Mouse (Mus musculus) fibroblast of lung, adult 2 months (primary cell): Measurements from ENCODE around the gene Lrp1.

ENCODE experiments used
- DNase-seq: peaks from one replicate; pipeline ENCODE4 v3.0.0-alpha.2; 2011; ENCODE audit warnings: low read depth

Lrp1 gene

GRCm38 (mm10) chr10:127520714-127521357 is 100.1 kb downstream of the Lrp1 start:
- DNase-seq: no peak

DNA sequence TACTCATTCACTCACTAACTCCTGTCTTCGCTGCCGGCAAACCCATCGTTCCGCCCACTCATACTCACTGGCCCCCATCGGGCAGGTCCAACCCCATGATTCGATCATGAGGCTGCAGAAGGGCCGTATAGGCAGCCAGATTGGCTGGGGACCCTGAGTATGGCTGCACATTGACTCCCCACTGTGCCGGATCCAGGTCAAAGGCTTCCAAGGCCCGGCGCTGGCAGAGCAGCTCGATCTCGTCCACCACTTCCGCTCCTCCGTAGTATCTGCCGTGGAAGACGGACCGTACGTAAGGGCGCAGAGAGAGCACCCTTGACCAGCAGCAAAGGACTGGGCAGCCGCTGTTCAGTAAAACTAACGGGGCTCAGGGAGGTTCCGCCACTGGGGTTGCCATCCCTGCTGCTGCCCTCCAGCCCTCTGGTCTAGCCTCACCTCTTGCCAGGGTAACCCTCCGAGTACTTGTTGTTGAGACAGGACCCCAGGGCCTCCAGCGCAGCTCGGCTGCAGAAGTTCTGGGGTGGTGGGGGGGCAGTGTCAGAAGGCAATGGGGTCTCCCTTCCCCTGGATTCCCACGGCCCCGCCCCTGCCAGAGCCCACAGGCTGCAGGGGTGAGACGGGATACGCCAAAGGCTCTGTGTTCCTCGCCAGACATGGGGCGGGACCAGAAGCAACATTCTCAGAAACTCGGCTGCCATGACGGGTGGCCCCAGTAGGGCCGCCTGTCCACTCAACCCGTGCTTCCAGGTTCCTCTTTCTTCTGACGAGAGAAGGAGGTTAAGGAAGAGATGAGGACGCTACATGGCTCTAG is 100.8 kb downstream of the Lrp1 start:
- no peak for DNase-seq

DNA sequence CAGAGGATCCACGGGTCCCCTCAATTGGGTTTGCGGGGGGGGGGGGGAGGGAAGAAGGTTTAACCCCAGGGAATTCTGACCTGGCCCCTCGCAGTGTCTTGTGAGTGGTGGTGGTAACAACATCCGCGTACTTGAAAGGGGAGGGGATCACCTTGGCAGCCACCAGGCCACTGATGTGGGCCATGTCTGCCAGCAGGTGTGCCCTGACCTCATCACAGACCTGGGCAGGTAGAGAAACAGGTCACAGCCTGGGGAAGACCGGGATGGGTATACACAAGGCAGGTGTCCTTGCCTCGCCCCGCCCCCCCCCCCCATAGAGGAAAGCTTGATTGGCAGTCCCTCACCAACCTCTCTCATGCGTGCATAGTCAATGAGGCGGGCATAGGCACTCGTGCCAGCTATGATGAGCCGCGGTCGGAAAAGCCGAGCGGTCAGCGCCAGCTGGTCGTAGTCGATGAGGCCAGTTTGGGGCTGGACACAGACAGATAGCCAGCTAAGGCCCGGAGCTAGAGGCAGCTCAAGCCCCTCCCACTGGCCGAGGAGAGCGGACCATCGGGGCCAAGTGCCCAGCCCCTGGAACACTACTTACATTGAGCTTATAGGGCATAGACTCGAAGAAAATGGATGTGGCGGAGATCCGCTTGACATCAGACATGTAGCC is 101.8 kb downstream of the Lrp1 start:
- no peak for DNase-seq

DNA sequence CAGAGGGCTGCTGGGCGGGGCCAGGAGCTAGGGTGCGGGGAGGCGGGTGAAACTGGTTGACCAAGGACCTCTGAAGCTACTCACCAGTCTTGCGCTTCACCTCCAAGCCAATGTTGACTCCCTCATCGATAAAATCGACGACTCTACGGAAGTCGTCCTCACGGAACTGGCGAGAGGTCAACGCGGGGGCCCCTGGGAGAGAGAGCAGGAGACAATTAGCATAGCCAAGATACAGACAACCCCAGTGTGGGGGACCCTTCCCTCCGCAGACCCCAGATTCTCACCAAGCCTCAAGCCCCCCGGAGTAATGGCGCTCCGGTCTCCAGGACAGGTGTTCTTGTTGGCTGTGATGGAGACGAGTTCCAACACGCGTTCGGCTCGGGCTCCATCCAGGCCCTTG is 103.0 kb downstream of the Lrp1 start:
- no peak for DNase-seq

DNA sequence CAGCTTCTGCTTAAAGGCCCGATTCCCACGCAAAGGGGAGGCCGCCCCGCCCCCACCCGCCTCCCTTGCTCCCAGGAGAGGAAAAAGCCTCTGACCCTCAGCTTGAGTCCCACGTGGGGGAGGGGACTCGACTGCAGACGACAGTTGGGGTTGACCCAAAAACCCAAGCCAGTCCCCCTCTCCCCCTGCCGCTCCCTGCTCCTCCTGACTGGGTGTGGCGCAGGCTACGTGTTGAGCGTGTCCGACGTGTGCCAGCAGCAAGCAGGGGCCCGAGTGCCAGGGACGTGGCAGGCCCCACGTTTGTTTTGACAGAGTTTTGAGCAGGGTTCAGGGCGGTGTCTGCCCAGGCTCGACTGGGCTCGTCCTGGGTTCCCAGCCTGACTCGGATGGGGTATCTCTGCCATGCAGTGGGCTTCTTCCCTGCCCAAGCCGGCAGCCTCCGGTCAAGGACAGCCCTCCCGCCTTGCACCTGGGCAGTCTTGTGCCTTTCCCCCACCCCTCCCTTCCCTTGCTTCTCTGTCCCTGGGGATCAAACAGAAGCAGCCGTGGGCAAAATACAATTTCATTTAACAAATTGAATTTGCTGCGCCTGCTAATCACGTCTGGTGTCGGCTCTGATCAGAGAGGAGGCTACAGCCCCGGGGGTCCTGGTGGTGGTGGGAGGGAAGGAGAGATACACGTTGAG is 104.2 kb downstream of the Lrp1 start:
- no peak for DNase-seq

GRCm38 (mm10) chr10:127515983-127516459 is 104.9 kb downstream of the Lrp1 start:
- DNase-seq: no peak

GRCm38 (mm10) chr10:127515271-127515982 is 105.5 kb downstream of the Lrp1 start:
- DNase-seq: no peak

- no peak for DNase-seq
Observed at GRCm38 (mm10) chr10:127514764-127515163, 106.2 kb downstream of the Lrp1 start, which contains the start of gene Ndufa4l2. Gene Ndufa4l2 (plus strand): TSS chr10:127514967.

GRCm38 (mm10) chr10:127514111-127514698 is 106.7 kb downstream of the Lrp1 start:
- DNase-seq: no peak

GRCm38 (mm10) chr10:127513501-127514091 is 107.4 kb downstream of the Lrp1 start:
- no peak for DNase-seq

- peak; percentile 78 for DNase-seq
Observed at GRCm38 (mm10) chr10:127512813-127513212, 108.1 kb downstream of the Lrp1 start.

GRCm38 (mm10) chr10:127512307-127512666 is 108.7 kb downstream of the Lrp1 start:
- DNase-seq: no peak

DNA sequence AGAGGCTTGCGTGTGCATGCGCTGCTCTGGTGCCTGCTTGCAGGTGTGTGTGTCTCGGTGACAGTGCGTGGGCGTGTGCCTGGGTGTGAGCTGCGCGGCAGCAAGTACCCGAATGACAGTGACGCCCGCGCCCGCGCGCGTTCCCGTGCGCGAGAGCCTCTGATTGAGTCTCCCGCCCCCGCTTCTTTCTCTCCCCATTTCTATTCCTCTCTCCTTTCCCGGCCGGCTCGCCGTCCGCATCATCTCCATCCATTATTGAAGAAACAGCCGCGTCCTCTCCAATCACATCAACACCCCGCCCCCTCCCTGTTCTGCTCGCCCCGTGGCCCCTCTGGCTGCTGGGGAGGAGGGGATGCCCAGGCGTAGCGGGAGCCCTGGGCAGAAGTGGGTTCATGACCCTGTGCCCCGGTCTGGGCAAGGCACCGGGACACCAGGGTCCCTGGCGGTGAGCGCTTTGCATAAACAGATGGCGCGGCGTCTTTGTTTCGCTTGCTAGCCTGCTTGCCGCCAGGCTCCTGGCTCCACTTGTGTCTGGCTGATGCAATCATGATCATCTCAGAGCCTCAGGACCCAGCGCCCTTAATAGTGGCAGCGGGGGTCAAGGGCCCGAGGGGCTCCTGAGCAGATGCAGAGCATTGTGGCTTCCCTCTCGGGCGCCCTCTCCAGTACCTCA is 109.2 kb downstream of the Lrp1 start:
- DNase-seq: no peak

DNA sequence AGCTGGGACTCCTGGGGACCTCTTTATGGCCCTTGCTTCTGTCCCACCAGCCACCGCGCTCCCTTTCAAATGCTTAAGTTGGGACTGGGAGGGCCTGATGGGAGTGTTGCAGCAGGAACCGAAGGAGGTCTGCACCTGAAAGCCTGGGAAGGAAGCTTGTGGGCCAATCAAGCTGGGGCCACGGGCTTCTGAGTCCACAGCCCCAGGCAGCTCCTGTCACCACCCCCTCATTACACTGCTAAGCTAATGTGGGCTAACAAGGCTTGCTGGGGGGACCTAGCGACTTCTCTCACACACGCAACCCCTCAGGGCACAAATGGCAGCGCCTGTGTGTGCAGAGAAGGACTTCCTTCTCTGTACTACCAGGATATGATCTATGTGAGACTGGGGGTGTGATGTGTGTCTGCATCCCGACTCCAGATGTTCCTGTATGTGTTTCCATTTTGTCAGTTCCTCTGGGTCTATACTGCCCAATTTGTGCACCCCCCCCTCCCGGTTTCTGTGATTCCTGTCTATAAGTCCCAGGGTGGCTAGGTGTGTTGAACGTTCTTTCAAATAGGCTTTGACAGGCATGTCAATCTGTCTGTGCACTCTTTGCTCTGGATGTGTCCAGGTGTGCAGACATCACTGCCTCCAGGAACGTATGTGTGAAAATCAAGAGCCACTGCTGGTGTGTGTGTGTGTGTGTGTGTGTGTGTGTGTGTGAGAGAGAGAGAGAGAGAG is 109.9 kb downstream of the Lrp1 start:
- DNase-seq: no peak

DNA sequence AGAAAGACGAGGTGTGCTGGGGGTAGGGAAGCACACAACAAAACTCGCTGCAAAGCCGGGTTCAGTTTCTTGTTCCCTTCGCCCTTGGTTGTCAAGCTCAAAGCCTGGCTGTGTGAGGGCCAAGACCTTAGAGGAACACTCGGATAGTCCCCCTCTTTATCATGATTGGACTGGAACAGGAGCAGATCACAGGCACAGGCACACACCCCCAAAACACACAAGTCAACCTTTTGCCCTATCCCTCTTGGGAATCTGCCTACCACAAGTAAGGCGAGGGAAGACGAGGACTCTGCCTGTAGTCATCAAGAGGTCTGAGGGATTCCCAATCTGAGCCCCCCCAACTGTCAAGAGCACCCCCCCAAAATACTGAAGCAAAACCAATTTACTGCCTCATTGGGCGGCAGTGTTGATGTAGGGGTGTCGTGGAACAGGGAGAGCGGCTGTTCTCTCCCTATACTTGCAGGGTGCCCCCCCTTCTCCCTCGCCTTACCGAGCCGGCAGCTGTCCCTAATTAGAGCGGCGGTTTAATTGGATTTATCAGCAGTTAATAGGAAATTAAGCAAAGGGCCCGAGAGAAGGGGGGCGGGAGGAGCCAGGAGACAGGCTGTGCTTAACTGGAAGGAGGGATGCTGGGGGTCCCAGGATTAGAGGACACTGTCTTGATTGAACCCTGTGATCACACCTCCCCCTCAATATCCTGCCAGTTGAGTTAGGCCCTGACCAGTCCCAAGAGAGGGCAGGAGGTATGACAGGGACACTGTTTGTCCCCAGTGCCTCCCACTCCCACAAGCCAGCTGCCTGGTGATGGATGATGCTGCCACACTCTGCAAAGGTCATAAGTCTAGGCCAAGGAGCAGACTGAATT is 110.9 kb downstream of the Lrp1 start:
- no peak for DNase-seq

- DNase-seq: no peak
Observed at GRCm38 (mm10) chr10:127509051-127509836, 111.7 kb downstream of the Lrp1 start.

DNA sequence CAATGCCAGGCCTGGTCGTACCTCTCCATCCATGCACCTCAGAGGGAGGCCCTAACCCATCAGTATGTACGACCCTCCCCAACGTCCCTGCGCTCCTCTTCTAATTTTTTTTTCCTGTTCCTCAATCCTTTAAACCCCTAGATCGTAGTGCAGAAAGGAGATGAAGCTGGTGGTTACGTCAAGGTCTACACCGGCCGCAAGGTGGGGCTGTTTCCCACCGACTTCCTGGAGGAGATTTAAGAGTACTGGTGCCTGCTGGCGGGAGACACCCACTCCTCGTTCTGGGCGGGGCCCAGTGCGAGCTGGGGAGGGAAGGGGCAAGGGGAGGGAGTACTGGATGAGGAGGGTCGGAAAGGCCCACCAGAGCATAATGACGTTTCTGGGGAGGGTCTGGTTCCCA is 112.7 kb downstream of the Lrp1 start:
- DNase-seq: no peak
